Mouse (Mus musculus): ENCODE data around the gene Esr1. TPM values are rescaled to one million over a fixed set of nuclear protein-coding genes. Genes with fewer than 3 reads are reported as not detected.
"Not testable (repeated sequence)": the region's sequence is repeated elsewhere in the genome, so short reads cannot be mapped to it uniquely, and the experiment has no call there.

The Esr1 gene
- total RNA-seq, 1 experiment from 2014 or later: 1.2 TPM

DNA sequence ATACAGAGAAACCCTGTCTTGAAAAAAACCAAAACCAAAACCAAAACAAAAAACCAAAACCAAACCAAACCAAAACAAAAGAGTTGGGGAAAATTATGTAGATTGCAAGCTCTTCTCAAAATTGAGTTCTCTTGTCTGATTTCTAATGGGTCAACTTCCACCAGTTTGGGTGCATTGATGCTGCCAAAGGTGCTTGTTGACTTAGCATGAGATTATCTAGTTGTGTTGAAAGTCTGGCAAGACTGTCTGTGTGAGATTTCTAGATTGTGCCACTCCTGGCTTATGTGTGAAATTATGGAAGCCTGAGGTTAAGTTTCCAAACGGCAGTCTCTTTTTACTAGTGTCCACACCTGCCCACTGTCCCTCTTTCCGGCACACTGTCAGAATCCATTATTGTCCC lies 55.6 kb downstream of the Esr1 start:
- no peak for ATAC-seq (replicated peaks; ENCODE audit: insufficient number of reproducible peaks, low FRiP score, low TSS enrichment, poor library complexity, severe bottlenecking)

GRCm38 (mm10) chr10:4670053-4670452 lies 58.7 kb downstream of the Esr1 start:
- no peak for ATAC-seq (replicated peaks; ENCODE audit: insufficient number of reproducible peaks, low FRiP score, low TSS enrichment, poor library complexity, severe bottlenecking)

DNA sequence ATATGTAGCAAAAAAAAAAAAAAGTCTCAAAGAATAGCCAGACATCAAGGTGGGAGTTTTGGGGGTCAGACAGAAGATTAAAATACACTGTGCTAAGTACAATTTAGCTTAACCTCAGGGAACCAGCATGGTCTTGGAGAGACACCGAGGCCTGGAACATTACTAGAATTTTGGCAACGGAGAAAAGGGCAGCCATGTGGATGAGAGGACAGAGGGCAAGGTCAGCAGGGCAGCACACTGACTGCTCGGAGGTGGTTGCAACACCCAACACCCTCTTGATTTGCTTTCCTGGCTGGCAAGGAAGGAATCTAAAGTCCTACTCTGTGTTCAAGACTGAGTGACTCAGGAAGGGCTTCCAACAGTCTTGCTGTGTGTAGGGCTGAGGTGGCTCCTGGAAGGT lies 60.5 kb downstream of the Esr1 start:
- ATAC-seq (replicated peaks; ENCODE audit: insufficient number of reproducible peaks, low FRiP score, low TSS enrichment, poor library complexity, severe bottlenecking): no peak

DNA sequence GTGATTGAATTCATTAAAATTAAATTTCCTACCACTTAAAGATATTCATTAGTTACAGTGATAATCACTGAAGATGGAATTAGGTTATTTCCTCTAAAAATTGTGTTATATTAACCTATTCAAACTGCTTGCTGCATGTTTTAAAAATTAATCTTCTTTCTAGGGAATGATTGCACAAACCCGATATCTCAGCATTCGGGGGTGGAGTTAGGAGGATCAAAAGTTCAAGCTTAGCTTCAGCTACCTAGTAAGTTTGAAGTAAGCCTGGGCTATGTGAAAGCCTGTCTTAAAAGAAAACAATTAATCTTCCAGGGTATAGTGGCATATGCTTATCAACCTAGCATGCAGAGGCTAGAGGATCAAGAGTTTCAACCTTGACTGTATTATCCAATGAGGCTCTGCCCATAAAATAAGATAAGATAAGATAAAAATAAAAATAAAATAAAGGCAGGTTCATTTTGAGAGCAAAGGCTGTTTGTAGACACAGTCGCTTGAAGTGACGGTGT lies 62.0 kb downstream of the Esr1 start:
- no peak for ATAC-seq (replicated peaks; ENCODE audit: insufficient number of reproducible peaks, low FRiP score, low TSS enrichment, poor library complexity, severe bottlenecking)

GRCm38 (mm10) chr10:4674983-4675592 lies 63.7 kb downstream of the Esr1 start:
- ATAC-seq (replicated peaks; ENCODE audit: insufficient number of reproducible peaks, low FRiP score, low TSS enrichment, poor library complexity, severe bottlenecking): peak; percentile 59

- no peak for ATAC-seq (replicated peaks; ENCODE audit: insufficient number of reproducible peaks, low FRiP score, low TSS enrichment, poor library complexity, severe bottlenecking)
Observed at GRCm38 (mm10) chr10:4683106-4683505, 71.7 kb downstream of the Esr1 start.

GRCm38 (mm10) chr10:4683711-4684265 lies 72.4 kb downstream of the Esr1 start:
- no peak for ATAC-seq (replicated peaks; ENCODE audit: insufficient number of reproducible peaks, low FRiP score, low TSS enrichment, poor library complexity, severe bottlenecking)

GRCm38 (mm10) chr10:4694336-4694865 lies 83.0 kb downstream of the Esr1 start:
- no peak for ATAC-seq (replicated peaks; ENCODE audit: insufficient number of reproducible peaks, low FRiP score, low TSS enrichment, poor library complexity, severe bottlenecking)

- ATAC-seq (replicated peaks; ENCODE audit: insufficient number of reproducible peaks, low FRiP score, low TSS enrichment, poor library complexity, severe bottlenecking): no peak
Observed at GRCm38 (mm10) chr10:4709915-4710314, 98.5 kb downstream of the Esr1 start.

DNA sequence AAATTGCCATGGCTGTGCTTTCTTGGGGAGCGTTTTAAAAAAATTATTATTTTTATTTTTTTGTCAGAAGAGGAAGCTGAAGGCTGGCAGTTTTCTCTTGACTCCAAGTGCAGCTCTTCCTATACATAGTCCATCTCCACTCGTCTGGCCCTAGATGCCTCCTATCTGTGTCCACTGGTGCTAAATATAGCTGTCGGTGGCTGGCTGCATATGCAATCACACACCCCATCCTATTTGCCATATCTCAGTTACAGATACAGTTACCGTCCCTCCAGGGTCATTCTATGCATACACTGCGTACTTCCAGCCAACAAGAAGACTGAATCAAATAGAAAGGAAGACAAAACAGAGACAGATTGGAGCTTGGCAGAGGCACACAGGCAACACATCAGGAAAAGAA lies 100.0 kb downstream of the Esr1 start:
- ATAC-seq (replicated peaks; ENCODE audit: insufficient number of reproducible peaks, low FRiP score, low TSS enrichment, poor library complexity, severe bottlenecking): no peak

DNA sequence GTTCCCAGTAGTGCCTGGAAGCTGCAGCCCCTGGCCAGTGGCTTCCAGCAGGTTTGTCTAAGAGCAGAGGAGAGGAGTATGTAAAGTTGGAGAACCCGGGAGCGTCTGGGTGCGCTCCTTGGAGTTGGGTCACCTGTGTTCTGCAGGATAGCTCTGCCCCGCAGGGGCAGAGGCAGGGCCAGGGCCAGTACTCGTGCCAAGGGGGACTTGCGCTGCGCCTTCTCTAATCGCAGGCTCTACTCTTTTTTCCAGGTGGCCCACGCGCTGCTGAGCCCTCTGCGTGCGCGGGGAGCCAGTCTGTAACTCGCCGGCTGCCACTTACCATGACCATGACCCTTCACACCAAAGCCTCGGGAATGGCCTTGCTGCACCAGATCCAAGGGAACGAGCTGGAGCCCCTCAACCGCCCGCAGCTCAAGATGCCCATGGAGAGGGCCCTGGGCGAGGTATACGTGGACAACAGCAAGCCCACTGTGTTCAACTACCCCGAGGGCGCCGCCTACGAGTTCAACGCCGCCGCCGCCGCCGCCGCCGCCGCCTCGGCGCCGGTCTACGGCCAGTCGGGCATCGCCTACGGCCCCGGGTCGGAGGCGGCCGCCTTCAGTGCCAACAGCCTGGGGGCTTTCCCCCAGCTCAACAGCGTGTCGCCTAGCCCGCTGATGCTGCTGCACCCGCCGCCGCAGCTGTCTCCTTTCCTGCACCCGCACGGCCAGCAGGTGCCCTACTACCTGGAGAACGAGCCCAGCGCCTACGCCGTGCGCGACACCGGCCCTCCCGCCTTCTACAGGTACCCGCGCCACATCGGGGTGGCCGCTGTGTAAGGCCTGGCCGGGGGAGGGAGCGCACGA lies 100.9 kb downstream of the Esr1 start:
- no peak for ATAC-seq (replicated peaks; ENCODE audit: insufficient number of reproducible peaks, low FRiP score, low TSS enrichment, poor library complexity, severe bottlenecking)

GRCm38 (mm10) chr10:4713398-4713797 lies 102.0 kb downstream of the Esr1 start:
- no peak for ATAC-seq (replicated peaks; ENCODE audit: insufficient number of reproducible peaks, low FRiP score, low TSS enrichment, poor library complexity, severe bottlenecking)

DNA sequence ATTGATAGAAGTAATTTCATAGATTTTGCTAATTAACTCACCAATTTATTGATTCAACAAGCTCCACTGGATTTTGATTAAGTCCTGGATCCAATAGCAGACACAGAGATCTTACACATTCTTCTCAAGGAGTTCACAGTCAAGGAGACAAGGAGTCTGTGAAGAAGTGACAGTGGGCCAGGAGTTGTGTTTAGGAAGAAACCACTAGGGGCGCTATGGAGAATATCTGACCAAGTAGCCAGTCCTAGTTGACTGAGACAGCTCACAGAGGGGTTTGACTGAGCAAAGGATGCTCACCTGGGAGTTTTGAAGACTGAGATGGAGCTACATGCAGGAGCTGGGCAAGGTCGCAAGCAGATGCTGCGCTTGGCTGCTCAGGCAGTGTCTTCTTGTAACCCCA lies 113.5 kb downstream of the Esr1 start:
- no peak for ATAC-seq (replicated peaks; ENCODE audit: insufficient number of reproducible peaks, low FRiP score, low TSS enrichment, poor library complexity, severe bottlenecking)

DNA sequence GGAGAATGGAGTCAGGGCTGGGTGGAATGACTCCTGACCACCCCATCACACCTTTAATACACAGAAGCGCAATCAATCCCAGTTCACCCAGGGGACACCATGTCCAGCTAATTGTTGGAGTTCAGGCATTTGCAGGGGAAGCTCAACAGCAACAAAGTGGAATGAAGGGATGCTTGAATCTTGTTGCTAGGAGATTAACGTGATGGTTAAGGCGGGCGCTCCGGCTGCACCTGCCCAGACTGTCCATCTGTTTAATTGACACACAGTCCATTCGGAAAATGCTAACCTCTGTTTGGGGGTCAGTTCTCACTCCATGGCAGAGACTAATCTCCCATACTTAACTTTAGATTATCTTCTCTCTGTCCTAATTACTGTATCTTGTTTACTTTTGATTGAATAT lies 114.7 kb downstream of the Esr1 start:
- no peak for ATAC-seq (replicated peaks; ENCODE audit: insufficient number of reproducible peaks, low FRiP score, low TSS enrichment, poor library complexity, severe bottlenecking)

DNA sequence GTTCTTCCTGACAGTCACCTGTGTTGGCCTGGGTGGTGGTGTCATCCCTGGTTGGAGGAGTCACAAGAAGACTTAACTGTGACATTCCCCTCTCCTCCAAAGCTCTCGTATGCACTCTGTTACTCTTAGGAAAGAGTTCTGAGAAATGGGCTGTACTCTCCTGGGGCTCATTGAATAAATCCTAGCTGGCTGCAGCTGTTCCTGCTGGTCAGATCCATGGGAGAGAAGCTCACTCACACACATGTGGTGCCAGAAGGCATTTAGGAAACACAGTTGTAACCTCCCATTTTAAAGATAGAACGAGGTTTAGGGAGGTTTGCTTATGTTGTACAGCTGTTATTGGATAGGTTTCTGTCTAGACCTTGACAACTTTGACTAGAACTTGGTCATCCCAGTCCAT lies 120.9 kb downstream of the Esr1 start:
- no peak for ATAC-seq (replicated peaks; ENCODE audit: insufficient number of reproducible peaks, low FRiP score, low TSS enrichment, poor library complexity, severe bottlenecking)

DNA sequence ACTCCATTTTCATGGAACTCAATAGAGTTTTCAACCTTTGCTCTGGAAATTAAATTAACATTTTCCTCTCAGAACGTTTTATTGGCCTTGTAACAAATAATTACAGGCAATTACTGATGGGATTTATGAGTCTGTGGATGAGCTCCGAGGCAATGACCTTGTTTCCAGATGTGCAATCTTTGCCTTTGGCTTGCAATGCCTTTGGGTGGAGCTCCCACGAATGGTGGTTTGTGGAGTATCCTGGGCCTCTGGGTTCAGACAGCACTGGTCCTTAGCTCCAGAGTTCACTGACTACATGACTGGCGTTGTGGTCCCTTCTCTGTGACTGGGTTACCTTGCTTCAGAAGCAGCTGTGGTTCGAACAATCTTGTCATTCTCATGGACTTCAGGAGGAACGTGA lies 122.6 kb downstream of the Esr1 start:
- ATAC-seq (replicated peaks; ENCODE audit: insufficient number of reproducible peaks, low FRiP score, low TSS enrichment, poor library complexity, severe bottlenecking): no peak

- ATAC-seq (replicated peaks; ENCODE audit: insufficient number of reproducible peaks, low FRiP score, low TSS enrichment, poor library complexity, severe bottlenecking): no peak
Observed at GRCm38 (mm10) chr10:4734942-4735341, 123.5 kb downstream of the Esr1 start.

DNA sequence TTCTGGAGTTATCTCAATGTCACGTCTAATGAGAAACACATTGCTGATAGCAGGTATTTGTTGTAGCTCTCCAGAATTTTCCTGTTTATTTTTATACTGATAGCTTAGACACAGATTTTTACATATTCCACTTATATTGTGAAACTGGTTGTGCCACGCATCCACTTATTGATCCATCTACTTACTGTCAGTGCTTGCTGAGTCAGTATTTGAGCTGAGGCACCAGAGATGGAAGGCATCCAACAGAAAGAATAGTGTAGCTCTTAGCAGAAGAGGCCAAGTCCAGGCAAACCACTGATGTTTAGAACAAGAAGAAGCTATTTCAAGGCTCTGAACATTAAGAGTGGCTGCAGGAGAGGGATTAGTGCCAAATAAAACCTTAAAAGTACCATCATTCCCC lies 126.9 kb downstream of the Esr1 start:
- ATAC-seq (replicated peaks; ENCODE audit: insufficient number of reproducible peaks, low FRiP score, low TSS enrichment, poor library complexity, severe bottlenecking): no peak

DNA sequence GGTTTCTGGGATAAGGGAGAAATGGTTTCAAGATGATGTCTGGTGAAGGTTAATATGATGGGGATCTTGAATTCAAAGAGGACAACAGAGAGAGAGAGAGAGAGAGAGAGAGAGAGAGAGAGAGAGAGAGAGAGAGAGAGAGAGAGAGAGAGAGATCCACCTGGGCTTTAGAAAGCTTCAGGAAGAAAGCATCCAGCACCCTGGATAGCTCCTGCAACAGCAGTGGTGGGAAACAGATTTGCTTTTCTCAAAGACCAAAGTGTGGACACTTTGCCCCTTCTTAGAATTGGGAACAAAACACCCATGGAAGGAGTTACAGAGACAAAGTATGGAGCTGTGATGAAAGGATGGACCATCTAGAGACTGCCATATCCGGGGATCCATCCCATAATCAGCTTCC lies 139.7 kb downstream of the Esr1 start:
- not testable (repeated sequence) for ATAC-seq (replicated peaks; ENCODE audit: insufficient number of reproducible peaks, low FRiP score, low TSS enrichment, poor library complexity, severe bottlenecking)

GRCm38 (mm10) chr10:4752977-4753376 lies 141.6 kb downstream of the Esr1 start:
- no peak for ATAC-seq (replicated peaks; ENCODE audit: insufficient number of reproducible peaks, low FRiP score, low TSS enrichment, poor library complexity, severe bottlenecking)
